Mouse (Mus musculus) embryo, embryonic 10.5 days (tissue): ENCODE data around the gene Zbtb34.

ENCODE experiments used
- DNase-seq: peaks from one replicate; pipeline ENCODE4 v3.0.0-alpha.2; 2015; ENCODE audit warnings: low spot score

Zbtb34 gene

GRCm38 (mm10) chr2:33401217-33401616 lies 29.9 kb downstream of the Zbtb34 start:
- DNase-seq: no peak

- DNase-seq: no peak
Measured at GRCm38 (mm10) chr2:33400541-33400940, 30.6 kb downstream of the Zbtb34 start.

GRCm38 (mm10) chr2:33399091-33399490 lies 32.0 kb downstream of the Zbtb34 start:
- no peak for DNase-seq

GRCm38 (mm10) chr2:33397036-33397435 lies 34.1 kb downstream of the Zbtb34 start:
- no peak for DNase-seq

- no peak for DNase-seq
Measured at GRCm38 (mm10) chr2:33395053-33395452, 36.1 kb downstream of the Zbtb34 start.

GRCm38 (mm10) chr2:33393951-33394635 lies 37.0 kb downstream of the Zbtb34 start:
- DNase-seq: no peak

GRCm38 (mm10) chr2:33393021-33393420 lies 38.1 kb downstream of the Zbtb34 start:
- no peak for DNase-seq

GRCm38 (mm10) chr2:33371648-33372408 lies 59.3 kb downstream of the Zbtb34 start:
- peak; percentile 8 for DNase-seq

GRCm38 (mm10) chr2:33370777-33371647 lies 60.1 kb downstream of the Zbtb34 start, which contains the start of gene Ralgps1:
Ralgps1 (minus strand) TSS chr2:33371486.
- peak; percentile 96 for DNase-seq

GRCm38 (mm10) chr2:33370276-33370776 lies 60.8 kb downstream of the Zbtb34 start:
- DNase-seq: no peak

- DNase-seq: no peak
Measured at GRCm38 (mm10) chr2:33369453-33369852, 61.7 kb downstream of the Zbtb34 start.

- no peak for DNase-seq
Measured at GRCm38 (mm10) chr2:33368486-33368885, 62.6 kb downstream of the Zbtb34 start.

- no peak for DNase-seq
Measured at GRCm38 (mm10) chr2:33365703-33366471, 65.2 kb downstream of the Zbtb34 start.

GRCm38 (mm10) chr2:33364656-33365055 lies 66.5 kb downstream of the Zbtb34 start:
- no peak for DNase-seq

GRCm38 (mm10) chr2:33363890-33364289 lies 67.2 kb downstream of the Zbtb34 start:
- DNase-seq: no peak

- no peak for DNase-seq
Measured at GRCm38 (mm10) chr2:33361139-33361716, 69.9 kb downstream of the Zbtb34 start.

GRCm38 (mm10) chr2:33360564-33360963 lies 70.6 kb downstream of the Zbtb34 start:
- DNase-seq: no peak

- DNase-seq: no peak
Measured at GRCm38 (mm10) chr2:33359184-33359583, 71.9 kb downstream of the Zbtb34 start.

GRCm38 (mm10) chr2:33357250-33357838 lies 73.8 kb downstream of the Zbtb34 start:
- DNase-seq: no peak
